Mouse (Mus musculus) lung, embryonic 14.5 days (tissue): Measurements from ENCODE around the gene Sdf4. TPM values are rescaled to one million over a fixed set of nuclear protein-coding genes. Genes with fewer than 3 reads are reported as not detected.

ENCODE experiments used
- ATAC-seq: fragments of 200-750 bp; cut with Nextera tagmentation; 2 replicates; pipeline ENCODE4 v1.8.0; 2017; ENCODE audit warnings: mild to moderate bottlenecking, moderate TSS enrichment, moderate library complexity; ENCODE audit not compliant: insufficient read depth
- DNase-seq: peaks from one replicate; pipeline ENCODE4 v3.0.0-alpha.2; 2015
- H3K27ac ChIP-seq: fragments of 300-500 bp; sonication (generic); 2 replicates; pipeline ENCODE4 v1.5.1; 2014; ENCODE audit warnings: low read depth, mild to moderate bottlenecking, moderate library complexity
- H3K27me3 ChIP-seq: fragments of 300-500 bp; sonication (generic); 2 replicates; pipeline ENCODE4 v1.6.1; 2014; ENCODE audit warnings: low read length, control low read depth; ENCODE audit not compliant: insufficient read depth
- H3K36me3 ChIP-seq: fragments of 300-500 bp; sonication (generic); 2 replicates; pipeline ENCODE4 v1.6.1; 2014; ENCODE audit warnings: control low read depth; ENCODE audit not compliant: insufficient read depth
- H3K4me1 ChIP-seq: fragments of 300-500 bp; sonication (generic); 2 replicates; pipeline ENCODE4 v1.6.1; 2014; ENCODE audit warnings: antibody characterized with exemption, control low read depth; ENCODE audit not compliant: insufficient read depth
- H3K4me2 ChIP-seq: fragments of 300-500 bp; sonication (generic); 2 replicates; pipeline ENCODE4 v1.6.1; 2014; ENCODE audit warnings: mild to moderate bottlenecking
- H3K4me3 ChIP-seq: fragments of 300-500 bp; sonication (generic); 2 replicates; pipeline ENCODE4 v1.5.1; 2014; ENCODE audit warnings: low read depth, low read length
- H3K9ac ChIP-seq: fragments of 300-500 bp; sonication (generic); 2 replicates; pipeline ENCODE4 v1.6.1; 2014
- H3K9me3 ChIP-seq: fragments of 300-500 bp; sonication (generic); 2 replicates; pipeline ENCODE4 v1.6.1; 2016; ENCODE audit warnings: low read depth, low read length, control low read depth
- CTCF ChIP-seq: IDR thresholded peaks from 2 replicates; pipeline ENCODE4 v1.5.1; 2016; ENCODE audit warnings: antibody characterized with exemption, low read depth
- WGBS: fragments of 180-500 bp; shearing (Covaris S2); extraction: QIAGEN DNeasy Blood & Tissue Kit; methylation state at CpG from one replicate; pipeline ENCODE4 v1.1.7; 2014; 5-methylcytosine and 5-hydroxymethylcytosine counted together
- polyA plus RNA-seq: library from polyadenylated mRNA; unstranded; fragments of >200 nt; fragmentation: Nextera tagmentation; extraction: Ambion mirVana; gene quantifications from 2 replicates; pipeline ENCODE4 v1.2.1, GENCODE M21; 2014

Gene Sdf4
- polyA plus RNA-seq, 1 experiment from 2014 or later, result 152 TPM

GRCm38 (mm10) chr4:155981436-155982082 lies 11.1 kb upstream of the Sdf4 start:
- WGBS, result 76% methylated on average over 12 of the region's 12 CpGs
- Histone ChIP-seq H3K4me2 (no peak overlapping the region), H3K4me3 (no peak overlapping the region), H3K4me1 (no peaks in the 10 kb centered on the region), H3K9ac (no peak overlapping the region), H3K9me3 (no peaks in the 10 kb centered on the region), H3K36me3 (no peaks in the 10 kb centered on the region), H3K27me3 (no peaks in the 10 kb centered on the region), H3K27ac (no peak overlapping the region)
- ATAC-seq (no peak), DNase-seq (no peak)
- TF ChIP-seq CTCF, result no peak

GRCm38 (mm10) chr4:155983788-155984187 lies 8.9 kb upstream of the Sdf4 start:
- no peak overlapping the region for H3K4me2 ChIP-seq
- WGBS, result 24% methylated on average over 2 of the region's 2 CpGs
- H3K9me3 ChIP-seq, result no peaks in the 10 kb centered on the region
- H3K4me3 ChIP-seq, result no peak overlapping the region
- no peak for TF ChIP-seq CTCF
- DNase-seq (no peak), ATAC-seq (no peak)
- no peaks in the 10 kb centered on the region for H3K36me3 ChIP-seq
- no peaks in the 10 kb centered on the region for H3K27me3 ChIP-seq
- H3K9ac ChIP-seq, result no peak overlapping the region
- no peak overlapping the region for H3K27ac ChIP-seq
- H3K4me1 ChIP-seq, result no peaks in the 10 kb centered on the region

GRCm38 (mm10) chr4:155991211-155991907 lies 1.3 kb upstream of the Sdf4 start:
- H3K9me3 ChIP-seq, result no peaks in the 10 kb centered on the region
- peak overlapping the region; percentile 86 for H3K4me3 ChIP-seq
- peaks cover 13% of the 10 kb centered on the region for H3K4me1 ChIP-seq
- peak overlapping the region; percentile 100 for H3K4me2 ChIP-seq
- WGBS, result 81% methylated on average over 22 of the region's 22 CpGs
- peak overlapping the region; percentile 76 for H3K9ac ChIP-seq
- ATAC-seq (no peak), DNase-seq (no peak)
- no peaks in the 10 kb centered on the region for H3K27me3 ChIP-seq
- TF ChIP-seq CTCF, result no peak
- peaks cover 17% of the 10 kb centered on the region for H3K36me3 ChIP-seq
- peak overlapping the region; percentile 96; the same call in 1 of the 2 replicates for H3K27ac ChIP-seq

- DNase-seq, result no peak
- peaks cover 13% of the 10 kb centered on the region for H3K4me1 ChIP-seq
- 24% methylated on average over 37 of the region's 37 CpGs for WGBS
- H3K9me3 ChIP-seq, result no peaks in the 10 kb centered on the region
- no peak; the same call in 1 of the 2 replicates for ATAC-seq
- H3K36me3 ChIP-seq, result peaks cover 22% of the 10 kb centered on the region
- H3K27me3 ChIP-seq, result no peaks in the 10 kb centered on the region
- H3K4me3 ChIP-seq, result peak overlapping the region; percentile 86
- H3K4me2 ChIP-seq, result peak overlapping the region; percentile 100
- TF ChIP-seq CTCF, result no peak
- peak overlapping the region; percentile 96 for H3K27ac ChIP-seq
- peak overlapping the region; percentile 76 for H3K9ac ChIP-seq
Measured at GRCm38 (mm10) chr4:155991908-155992230, 803 bp upstream of the Sdf4 start.

- Histone ChIP-seq H3K9me3 (no peaks in the 10 kb centered on the region), H3K27me3 (no peaks in the 10 kb centered on the region), H3K4me2 (peak overlapping the region; percentile 69), H3K4me1 (peaks cover 13% of the 10 kb centered on the region), H3K4me3 (peak overlapping the region; percentile 86), H3K36me3 (peaks cover 34% of the 10 kb centered on the region), H3K9ac (peak overlapping the region; percentile 84), H3K27ac (peak overlapping the region; percentile 92)
- peak; percentile 98 for DNase-seq
- ATAC-seq, result peak; percentile 87
- under 1% methylated on average over 70 of the region's 70 CpGs for WGBS
- TF ChIP-seq CTCF, result peak; percentile 32; the same call in 1 of the 2 replicates
Measured at GRCm38 (mm10) chr4:155992906-155993547, 355 bp downstream of the Sdf4 start.

- Histone ChIP-seq H3K4me2 (peak overlapping the region; percentile 69), H3K27ac (peak overlapping the region; percentile 92), H3K9ac (peak overlapping the region; percentile 84), H3K9me3 (no peaks in the 10 kb centered on the region), H3K4me1 (peaks cover 13% of the 10 kb centered on the region), H3K36me3 (peaks cover 40% of the 10 kb centered on the region), H3K27me3 (no peaks in the 10 kb centered on the region), H3K4me3 (peak overlapping the region; percentile 86)
- TF ChIP-seq CTCF, result no peak
- no peak for ATAC-seq
- 4% methylated on average over 15 of the region's 15 CpGs for whole genome bisulfite sequencing
- DNase-seq, result no peak
Measured at GRCm38 (mm10) chr4:155993606-155994005, 934 bp downstream of the Sdf4 start.

GRCm38 (mm10) chr4:156004109-156004508 lies 11.4 kb downstream of the Sdf4 start:
- 89% methylated on average over 3 of the region's 3 CpGs for WGBS
- Histone ChIP-seq H3K9me3 (no peaks in the 10 kb centered on the region), H3K36me3 (peaks cover 93% of the 10 kb centered on the region), H3K4me2 (no peak overlapping the region), H3K4me1 (no peaks in the 10 kb centered on the region), H3K9ac (no peak overlapping the region), H3K27ac (no peak overlapping the region), H3K4me3 (no peak overlapping the region), H3K27me3 (no peaks in the 10 kb centered on the region)
- ATAC-seq, result no peak
- no peak for TF ChIP-seq CTCF
- DNase-seq, result no peak
